Mouse (Mus musculus) lung, embryonic 14.5 days (tissue): ENCODE results near the gene Lgals12. TPM values are rescaled to one million over a fixed set of nuclear protein-coding genes. Genes with fewer than 3 reads are reported as not detected.

Experiments used
- ATAC-seq: fragments of 200-750 bp; cut with Nextera tagmentation; 2 replicates; pipeline ENCODE4 v1.8.0; 2017; ENCODE audit warnings: mild to moderate bottlenecking, moderate TSS enrichment, moderate library complexity; ENCODE audit not compliant: insufficient read depth
- DNase-seq: peaks from one replicate; pipeline ENCODE4 v3.0.0-alpha.2; 2015
- H3K27ac ChIP-seq: fragments of 300-500 bp; sonication (generic); 2 replicates; pipeline ENCODE4 v1.5.1; 2014; ENCODE audit warnings: low read depth, mild to moderate bottlenecking, moderate library complexity
- H3K27me3 ChIP-seq: fragments of 300-500 bp; sonication (generic); 2 replicates; pipeline ENCODE4 v1.6.1; 2014; ENCODE audit warnings: low read length, control low read depth; ENCODE audit not compliant: insufficient read depth
- H3K36me3 ChIP-seq: fragments of 300-500 bp; sonication (generic); 2 replicates; pipeline ENCODE4 v1.6.1; 2014; ENCODE audit warnings: control low read depth; ENCODE audit not compliant: insufficient read depth
- H3K4me1 ChIP-seq: fragments of 300-500 bp; sonication (generic); 2 replicates; pipeline ENCODE4 v1.6.1; 2014; ENCODE audit warnings: antibody characterized with exemption, control low read depth; ENCODE audit not compliant: insufficient read depth
- H3K4me2 ChIP-seq: fragments of 300-500 bp; sonication (generic); 2 replicates; pipeline ENCODE4 v1.6.1; 2014; ENCODE audit warnings: mild to moderate bottlenecking
- H3K4me3 ChIP-seq: fragments of 300-500 bp; sonication (generic); 2 replicates; pipeline ENCODE4 v1.5.1; 2014; ENCODE audit warnings: low read depth, low read length
- H3K9ac ChIP-seq: fragments of 300-500 bp; sonication (generic); 2 replicates; pipeline ENCODE4 v1.6.1; 2014
- H3K9me3 ChIP-seq: fragments of 300-500 bp; sonication (generic); 2 replicates; pipeline ENCODE4 v1.6.1; 2016; ENCODE audit warnings: low read depth, low read length, control low read depth
- CTCF ChIP-seq: IDR thresholded peaks from 2 replicates; pipeline ENCODE4 v1.5.1; 2016; ENCODE audit warnings: antibody characterized with exemption, low read depth
- whole genome bisulfite sequencing: fragments of 180-500 bp; shearing (Covaris S2); extraction: QIAGEN DNeasy Blood & Tissue Kit; methylation state at CpG from one replicate; pipeline ENCODE4 v1.1.7; 2014; 5-methylcytosine and 5-hydroxymethylcytosine counted together
- polyA plus RNA-seq: library from polyadenylated mRNA; unstranded; fragments of >200 nt; fragmentation: Nextera tagmentation; extraction: Ambion mirVana; gene quantifications from 2 replicates; pipeline ENCODE4 v1.2.1, GENCODE M21; 2014

Gene Lgals12
- 1.5 TPM in 2 replicates for polyA plus RNA-seq

DNA sequence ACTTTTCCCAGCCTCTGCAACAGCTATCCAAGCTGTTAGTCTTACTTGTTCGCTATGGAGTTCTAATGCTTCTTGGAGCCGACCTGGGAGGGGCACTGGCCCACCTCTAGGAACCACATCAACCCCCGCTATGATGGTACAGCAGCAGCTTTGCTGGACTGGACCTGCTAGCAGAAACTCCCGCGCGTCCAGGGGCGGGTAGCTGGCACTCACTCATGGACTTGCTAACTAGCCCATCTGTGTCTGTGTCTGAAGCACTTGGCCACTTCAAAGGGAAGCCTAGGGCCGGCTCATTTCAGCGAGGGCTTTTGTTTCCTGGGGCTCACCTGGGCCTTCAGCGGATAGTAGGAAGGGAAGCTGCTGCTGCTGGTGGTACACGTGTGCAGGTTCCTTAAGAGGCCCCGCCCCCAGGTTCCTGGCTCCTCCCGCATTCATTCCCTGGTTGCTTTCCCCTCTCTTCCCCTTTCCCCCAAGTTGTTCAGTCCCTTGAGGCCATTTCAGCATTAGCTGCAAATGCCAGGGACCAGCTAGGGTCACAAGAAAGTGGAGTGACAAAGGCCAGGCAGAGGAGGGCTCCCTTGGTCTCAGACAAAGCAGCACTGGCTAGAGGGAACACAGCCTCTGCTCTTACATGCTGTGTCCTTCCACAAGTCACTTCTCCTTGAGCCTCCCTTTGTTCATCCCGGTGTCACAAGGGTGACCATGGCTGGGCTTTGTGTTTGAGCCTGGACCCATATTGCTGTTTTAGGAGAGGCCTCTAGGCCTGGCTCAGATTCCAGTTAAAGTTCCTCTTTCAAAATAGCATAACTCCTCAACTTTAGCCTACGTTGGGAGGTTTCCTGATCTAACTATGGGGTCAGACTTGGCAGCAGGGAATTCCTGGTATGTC lies at the start of gene Lgals12:
Gene Lgals12 (minus strand): TSS at position 393 of the 889 bp plus-strand sequence.
- peak within 1 kb of the TSS; percentile 66 for H3K27ac ChIP-seq
- peak within 1 kb of the TSS; percentile 68 for H3K4me2 ChIP-seq
- H3K9ac ChIP-seq = peak within 1 kb of the TSS; percentile 25; the same call in 1 of the 2 replicates
- peak; percentile 45; the same call in 1 of the 2 replicates for ATAC-seq
- peak; percentile 48 for DNase-seq
- no peak for TF ChIP-seq CTCF
- peaks cover 15% of the 10 kb centered on the region for H3K4me1 ChIP-seq
- 6% methylated on average over 15 of the region's 15 CpGs for WGBS
- peak within 1 kb of the TSS; percentile 23 for H3K4me3 ChIP-seq
- no peaks in the 10 kb centered on the region for H3K36me3 ChIP-seq
- 0 out of 2 replicates have a peak, but pooled peaks cover 2% of the 10 kb centered on the region for H3K27me3 ChIP-seq
- no peaks in the 10 kb centered on the region for H3K9me3 ChIP-seq

DNA sequence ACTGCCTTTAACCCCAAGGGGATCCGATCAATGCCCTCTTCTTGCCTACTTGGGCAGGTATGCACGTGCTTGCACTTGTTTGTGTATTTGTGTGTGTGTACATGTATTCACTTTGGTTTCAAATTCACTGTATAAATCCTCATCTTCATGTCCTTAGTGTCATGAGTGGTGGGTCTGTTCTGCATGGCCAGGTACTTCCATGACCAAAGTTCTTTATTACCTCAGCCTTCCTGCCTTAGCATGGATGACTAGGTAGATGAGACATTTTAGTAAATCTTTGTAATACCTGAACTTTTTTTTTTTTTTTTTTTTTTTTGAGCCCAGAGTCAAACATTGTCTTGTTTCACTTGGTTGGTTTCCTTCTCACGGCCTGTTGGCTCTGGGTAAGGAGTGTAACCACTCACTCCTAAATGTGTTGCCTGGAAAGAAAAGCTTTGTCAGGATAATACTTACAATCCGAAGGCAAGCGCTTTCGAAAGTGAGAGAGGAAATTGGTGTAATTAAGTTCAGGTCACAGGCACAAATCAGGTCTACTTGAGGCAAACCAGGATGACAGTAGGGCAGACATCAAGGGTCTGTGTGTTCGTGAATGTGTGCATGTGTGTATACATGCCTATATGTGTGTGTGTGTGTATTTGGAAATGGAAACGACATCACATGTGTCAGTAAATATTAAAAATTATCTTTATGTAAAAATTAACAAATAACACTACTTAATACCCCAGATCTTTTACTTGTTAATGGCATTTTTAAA lies 42.1 kb upstream of the Lgals12 start:
- H3K36me3 ChIP-seq = no peaks in the 10 kb centered on the region
- TF ChIP-seq CTCF = no peak
- ATAC-seq (no peak), DNase-seq (no peak)
- no peak overlapping the region for H3K9ac ChIP-seq
- no peaks in the 10 kb centered on the region for H3K9me3 ChIP-seq
- H3K27me3 ChIP-seq = no peaks in the 10 kb centered on the region
- no peak overlapping the region for H3K27ac ChIP-seq
- WGBS = 79% methylated on average over 8 of the region's 8 CpGs
- H3K4me2 ChIP-seq = no peak overlapping the region
- no peak overlapping the region for H3K4me3 ChIP-seq
- H3K4me1 ChIP-seq = no peaks in the 10 kb centered on the region

DNA sequence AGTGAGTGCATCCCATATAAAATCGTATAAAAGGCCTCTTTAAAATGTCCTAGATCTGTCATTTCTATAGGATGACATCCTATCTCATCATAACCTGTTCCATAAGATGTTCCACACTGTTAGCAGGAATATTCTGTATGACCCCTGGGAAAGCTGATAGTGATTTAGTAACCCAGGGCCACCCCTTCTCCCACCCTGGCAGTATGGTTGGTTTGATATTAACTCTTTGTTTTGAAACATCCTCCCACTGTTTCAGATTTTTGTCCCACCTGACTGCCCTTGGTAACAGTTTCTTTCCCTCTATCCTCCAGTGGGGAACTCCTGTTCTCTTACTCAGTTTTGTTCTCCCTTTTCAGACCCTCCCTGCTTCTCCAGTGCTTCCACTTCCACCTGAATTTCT lies 26.8 kb upstream of the Lgals12 start:
- WGBS = 65% methylated on average over 1 of the region's 1 CpGs
- Histone ChIP-seq H3K9me3 (no peaks in the 10 kb centered on the region), H3K27ac (no peak overlapping the region), H3K36me3 (no peaks in the 10 kb centered on the region), H3K4me3 (no peak overlapping the region), H3K27me3 (no peaks in the 10 kb centered on the region), H3K4me1 (no peaks in the 10 kb centered on the region), H3K4me2 (no peak overlapping the region), H3K9ac (no peak overlapping the region)
- TF ChIP-seq CTCF = no peak
- no peak for ATAC-seq
- no peak for DNase-seq

DNA sequence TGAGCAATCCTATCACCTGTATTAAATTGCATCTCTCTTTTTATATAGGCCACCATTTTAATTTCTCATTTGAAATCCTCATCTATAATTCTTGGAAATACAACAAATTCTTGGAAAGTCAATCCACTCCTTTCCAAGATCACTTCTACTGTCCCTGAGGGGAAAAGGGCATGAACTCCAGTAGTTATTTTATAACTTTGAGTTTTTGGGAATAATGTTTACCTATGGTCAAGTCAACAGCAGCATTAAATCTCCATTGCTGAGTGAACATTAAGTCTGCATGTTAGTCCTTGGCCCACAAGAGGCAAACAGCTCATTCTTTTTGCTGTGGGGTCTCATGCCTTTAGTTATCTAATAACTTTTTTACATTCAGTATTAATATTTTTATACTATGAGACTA lies 26.0 kb upstream of the Lgals12 start:
- Histone ChIP-seq H3K4me2 (no peak overlapping the region), H3K27ac (no peak overlapping the region), H3K27me3 (no peaks in the 10 kb centered on the region), H3K4me1 (no peaks in the 10 kb centered on the region), H3K9me3 (no peaks in the 10 kb centered on the region), H3K9ac (no peak overlapping the region), H3K4me3 (no peak overlapping the region), H3K36me3 (no peaks in the 10 kb centered on the region)
- ATAC-seq = no peak
- TF ChIP-seq CTCF = no peak
- DNase-seq = no peak

- ATAC-seq = peak; percentile 46; the same call in 1 of the 2 replicates
- no peaks in the 10 kb centered on the region for H3K4me1 ChIP-seq
- no peaks in the 10 kb centered on the region for H3K36me3 ChIP-seq
- no peak overlapping the region for H3K27ac ChIP-seq
- no peaks in the 10 kb centered on the region for H3K27me3 ChIP-seq
- peak; percentile 85 for TF ChIP-seq CTCF
- no peak overlapping the region for H3K4me3 ChIP-seq
- 31% methylated on average over 7 of the region's 7 CpGs for WGBS
- peak overlapping the region; percentile 10; the same call in 1 of the 2 replicates for H3K4me2 ChIP-seq
- H3K9me3 ChIP-seq = no peaks in the 10 kb centered on the region
- DNase-seq = peak; percentile 94
- H3K9ac ChIP-seq = no peak overlapping the region
Measured at GRCm38 (mm10) chr19:7617696-7618095, 10.7 kb upstream of the Lgals12 start.

DNA sequence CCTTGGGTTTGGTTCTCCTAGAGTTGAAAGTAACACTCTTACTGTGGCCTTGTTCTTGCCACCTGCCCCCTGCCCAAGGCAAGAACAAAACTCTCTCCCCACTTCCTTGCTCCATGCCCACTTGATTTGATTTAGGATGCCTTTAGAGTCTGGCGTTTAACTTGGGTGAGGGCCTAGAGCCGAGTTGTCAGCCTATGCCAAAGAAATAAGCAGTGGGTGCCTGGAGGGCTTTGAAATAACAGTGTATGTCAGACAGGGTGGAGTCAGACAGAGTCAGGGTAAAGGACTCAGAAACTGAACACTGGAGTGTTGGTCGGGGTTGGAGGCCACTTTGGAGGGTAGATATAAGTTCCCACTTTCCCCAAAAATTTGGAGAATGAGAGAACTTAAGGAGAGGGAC lies 10.1 kb upstream of the Lgals12 start:
- no peak overlapping the region for H3K4me2 ChIP-seq
- 50% methylated on average over 3 of the region's 3 CpGs for WGBS
- ATAC-seq = 0 out of 2 replicates have a peak, but pooled peaks have one; percentile 19

More for the DNA sequence above, 10.1 kb upstream of the Lgals12 start:
- Histone ChIP-seq H3K9me3 (no peaks in the 10 kb centered on the region), H3K27ac (no peak overlapping the region), H3K27me3 (0 out of 2 replicates have a peak, but pooled peaks cover 4% of the 10 kb centered on the region), H3K9ac (no peak overlapping the region), H3K4me3 (no peak overlapping the region), H3K36me3 (no peaks in the 10 kb centered on the region), H3K4me1 (0 out of 2 replicates have a peak, but pooled peaks cover 3% of the 10 kb centered on the region)
- no peak for TF ChIP-seq CTCF
- DNase-seq = no peak
